Mouse (Mus musculus) midbrain, embryonic 11.5 days (tissue): ENCODE results near the gene Nox1. TPM values are rescaled to one million over a fixed set of nuclear protein-coding genes. Genes with fewer than 3 reads are reported as not detected.
A peak's percentile ranks its signal among the peaks of the same experiment; 100 is the strongest.
"Not testable (repeated sequence)": the region's sequence is repeated elsewhere in the genome, so short reads cannot be mapped to it uniquely, and the experiment has no call there.

Source experiments
- ATAC-seq: fragments of 200-750 bp; cut with Nextera tagmentation; 2 replicates; pipeline ENCODE4 v1.8.0; 2017; ENCODE audit warnings: moderate TSS enrichment, moderate library complexity; ENCODE audit not compliant: low FRiP score
- DNase-seq: peaks from one replicate; pipeline ENCODE4 v3.0.0; 2015; ENCODE audit warnings: low spot score; ENCODE audit errors: missing footprints
- H3K27ac ChIP-seq: fragments of 300-500 bp; sonication (generic); 2 replicates; pipeline ENCODE4 v1.5.1; 2014; ENCODE audit warnings: low read depth, low read length
- H3K27me3 ChIP-seq: fragments of 300-500 bp; sonication (generic); 2 replicates; pipeline ENCODE4 v1.6.1; 2014; ENCODE audit warnings: mild to moderate bottlenecking, low read length, moderate library complexity, mixed read lengths; ENCODE audit not compliant: control insufficient read depth, insufficient read depth
- H3K36me3 ChIP-seq: fragments of 300-500 bp; sonication (generic); 2 replicates; pipeline ENCODE4 v1.6.1; 2014; ENCODE audit warnings: mild to moderate bottlenecking, low read length, moderate library complexity, mixed read lengths; ENCODE audit not compliant: control insufficient read depth, insufficient read depth
- H3K4me1 ChIP-seq: fragments of 300-500 bp; sonication (generic); 2 replicates; pipeline ENCODE4 v1.6.1; 2014; ENCODE audit warnings: low read length; ENCODE audit not compliant: control insufficient read depth, insufficient read depth
- H3K4me2 ChIP-seq: fragments of 300-500 bp; sonication (generic); 2 replicates; pipeline ENCODE4 v1.6.1; 2014; ENCODE audit warnings: mild to moderate bottlenecking, moderate library complexity
- H3K4me3 ChIP-seq: fragments of 300-500 bp; sonication (generic); 2 replicates; pipeline ENCODE4 v1.5.1; 2014; ENCODE audit warnings: low read depth, low read length
- H3K9ac ChIP-seq: fragments of 300-500 bp; sonication (generic); 2 replicates; pipeline ENCODE4 v1.6.1; 2014; ENCODE audit warnings: low read length
- H3K9me3 ChIP-seq: fragments of 300-500 bp; sonication (generic); 2 replicates; pipeline ENCODE4 v1.6.1; 2016; ENCODE audit warnings: low read length; ENCODE audit not compliant: control insufficient read depth
- WGBS: fragments of 180-500 bp; shearing (Covaris S2); extraction: QIAGEN DNeasy Blood & Tissue Kit; methylation state at CpG from one replicate; pipeline ENCODE4 v1.1.7; 2014; 5-methylcytosine and 5-hydroxymethylcytosine counted together
- polyA plus RNA-seq: library from polyadenylated mRNA; unstranded; fragments of >200 nt; fragmentation: Nextera tagmentation; extraction: Ambion mirVana; gene quantifications from 2 replicates; pipeline ENCODE4 v1.2.1, GENCODE M21; 2014

Nox1 gene
- polyA plus RNA-seq, 1 experiment from 2014 or later: not detected

DNA sequence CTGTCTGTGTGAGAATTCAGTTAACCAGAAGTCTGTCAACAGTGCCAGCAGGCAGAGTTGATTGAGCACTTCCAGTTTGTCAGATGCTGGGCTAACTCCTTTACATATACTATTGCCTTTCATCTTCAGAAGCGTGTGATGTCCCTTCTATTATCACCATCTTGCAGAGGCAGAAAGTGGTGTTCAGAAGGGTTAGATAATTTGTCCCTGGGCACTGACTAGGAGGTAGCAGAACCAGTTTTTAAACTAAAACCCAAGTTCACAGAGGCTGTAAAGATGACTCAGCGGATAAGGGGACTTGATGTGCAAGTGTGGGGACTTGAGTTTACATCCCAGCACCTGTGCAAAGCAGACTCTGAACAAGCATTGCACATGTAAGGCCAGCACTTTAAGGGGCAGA lies 13.3 kb downstream of the Nox1 start:
- WGBS: 86% methylated on average over 2 of the region's 2 CpGs
- no peaks in the 10 kb centered on the region for H3K27me3 ChIP-seq
- DNase-seq (no peak), ATAC-seq (no peak)
- H3K9me3 ChIP-seq: no peaks in the 10 kb centered on the region
- H3K4me2 ChIP-seq: no peak overlapping the region
- no peak overlapping the region for H3K4me3 ChIP-seq
- H3K4me1 ChIP-seq: no peaks in the 10 kb centered on the region
- H3K9ac ChIP-seq: no peak overlapping the region
- no peak overlapping the region for H3K27ac ChIP-seq
- H3K36me3 ChIP-seq: no peaks in the 10 kb centered on the region

DNA sequence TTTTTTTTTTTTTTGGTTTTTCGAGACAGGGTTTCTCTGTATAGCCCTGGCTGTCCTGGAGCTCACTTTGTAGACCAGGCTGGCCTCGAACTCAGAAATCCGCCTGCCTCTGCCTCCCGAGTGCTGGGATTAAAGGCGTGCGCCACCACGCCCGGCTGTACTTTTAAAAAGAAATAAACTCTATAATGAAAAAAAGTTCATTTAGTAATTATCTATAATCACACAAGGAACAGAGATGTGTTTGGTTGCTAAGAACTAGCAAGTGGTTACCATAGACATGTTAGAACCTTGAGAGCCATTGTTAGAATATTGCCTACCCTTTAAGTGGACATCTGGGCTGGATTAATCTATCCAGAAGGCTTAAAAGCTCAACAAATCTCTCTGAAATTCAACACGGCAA lies 34.6 kb downstream of the Nox1 start, which contains the start of gene Arl13a:
Gene Arl13a, plus strand, starts transcription at position 301 of the 400 bp plus-strand sequence.
- H3K9ac ChIP-seq, H3K9me3 ChIP-seq, H3K4me1 ChIP-seq, H3K4me2 ChIP-seq, ATAC-seq, H3K27ac ChIP-seq, H3K36me3 ChIP-seq, H3K27me3 ChIP-seq, H3K4me3 ChIP-seq, DNase-seq: not testable (repeated sequence)
- 91% methylated on average over 7 of the region's 9 CpGs for WGBS

DNA sequence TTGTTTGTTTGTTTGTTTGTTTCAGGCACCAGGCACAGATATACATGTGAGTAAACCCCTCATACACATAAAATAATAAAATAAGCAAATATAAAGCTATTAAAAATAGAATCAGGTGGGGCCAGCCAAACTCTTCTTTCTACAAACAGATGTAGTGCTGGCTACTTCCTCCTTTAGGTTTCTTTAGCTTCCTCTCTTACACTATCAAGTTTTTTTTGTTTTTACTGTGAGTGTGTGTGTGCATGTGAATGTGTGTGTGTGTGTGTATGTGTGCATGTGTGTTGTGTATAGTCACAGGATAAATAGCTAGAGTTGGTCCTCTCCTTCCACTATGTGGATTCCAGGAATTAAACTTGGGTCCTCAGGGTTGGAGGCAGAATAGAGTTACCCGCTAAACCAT lies 47.1 kb downstream of the Nox1 start:
- no peaks in the 10 kb centered on the region for H3K4me1 ChIP-seq
- DNase-seq: no peak
- ATAC-seq: no peak
- no peak overlapping the region for H3K9ac ChIP-seq
- no peak overlapping the region for H3K4me3 ChIP-seq
- no peaks in the 10 kb centered on the region; the same call in 1 of the 2 replicates for H3K27me3 ChIP-seq
- WGBS: 92% methylated on average over 1 of the region's 1 CpGs
- H3K4me2 ChIP-seq: no peak overlapping the region
- H3K27ac ChIP-seq: no peak overlapping the region
- H3K36me3 ChIP-seq: no peaks in the 10 kb centered on the region
- no peaks in the 10 kb centered on the region for H3K9me3 ChIP-seq

DNA sequence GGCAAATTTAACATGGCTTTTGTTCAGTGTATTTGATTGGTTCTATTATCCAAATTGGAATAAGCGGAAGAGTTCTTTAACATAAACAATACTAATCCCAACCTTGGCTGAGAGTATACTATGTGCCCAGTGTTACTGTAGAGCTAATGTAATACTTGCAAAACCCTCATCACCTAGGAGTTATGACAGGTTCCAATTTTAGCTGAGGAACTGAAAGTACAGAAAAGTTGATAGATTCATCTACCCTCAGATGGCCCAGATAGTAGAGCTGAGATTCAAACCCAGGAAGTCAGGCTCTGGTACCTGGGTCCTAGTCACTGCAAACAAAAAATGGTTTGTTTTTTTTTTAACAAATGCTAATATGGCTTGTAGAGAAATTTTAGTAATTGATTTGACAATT lies 51.2 kb downstream of the Nox1 start:
- no peaks in the 10 kb centered on the region for H3K36me3 ChIP-seq
- no peak overlapping the region for H3K4me3 ChIP-seq
- ATAC-seq: no peak
- WGBS: 95% methylated on average over 1 of the region's 1 CpGs
- H3K4me2 ChIP-seq: no peak overlapping the region
- no peak overlapping the region for H3K27ac ChIP-seq
- no peaks in the 10 kb centered on the region for H3K4me1 ChIP-seq
- DNase-seq: no peak
- H3K9ac ChIP-seq: no peak overlapping the region
- H3K9me3 ChIP-seq: no peaks in the 10 kb centered on the region
- no peaks in the 10 kb centered on the region; the same call in 1 of the 2 replicates for H3K27me3 ChIP-seq

DNA sequence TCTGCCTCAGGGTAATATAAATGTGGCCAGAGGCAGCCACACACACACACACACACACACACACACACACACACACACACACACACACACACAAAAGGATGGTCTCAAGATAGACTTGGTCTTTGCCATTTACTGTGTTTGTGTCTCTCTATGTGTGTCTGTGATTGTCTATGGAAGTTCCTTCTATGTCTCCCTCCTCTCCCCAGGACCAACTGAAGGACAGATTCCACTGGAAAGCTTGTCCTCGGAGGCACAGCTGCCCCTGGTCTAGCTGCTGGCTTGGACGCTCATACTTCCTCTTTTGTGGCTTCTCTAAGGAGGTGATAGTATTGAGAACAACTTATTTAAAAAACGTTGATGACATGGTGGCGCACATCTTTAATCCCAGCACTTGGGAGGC lies 58.3 kb downstream of the Nox1 start:
- Histone ChIP-seq H3K4me2 (no peak overlapping the region), H3K4me3 (no peak overlapping the region), H3K4me1 (no peaks in the 10 kb centered on the region), H3K9me3 (no peaks in the 10 kb centered on the region), H3K27ac (no peak overlapping the region), H3K9ac (no peak overlapping the region), H3K36me3 (no peaks in the 10 kb centered on the region), H3K27me3 (no peaks in the 10 kb centered on the region)
- 47% methylated on average over 4 of the region's 4 CpGs for WGBS
- ATAC-seq (no peak), DNase-seq (peak; percentile 65)

DNA sequence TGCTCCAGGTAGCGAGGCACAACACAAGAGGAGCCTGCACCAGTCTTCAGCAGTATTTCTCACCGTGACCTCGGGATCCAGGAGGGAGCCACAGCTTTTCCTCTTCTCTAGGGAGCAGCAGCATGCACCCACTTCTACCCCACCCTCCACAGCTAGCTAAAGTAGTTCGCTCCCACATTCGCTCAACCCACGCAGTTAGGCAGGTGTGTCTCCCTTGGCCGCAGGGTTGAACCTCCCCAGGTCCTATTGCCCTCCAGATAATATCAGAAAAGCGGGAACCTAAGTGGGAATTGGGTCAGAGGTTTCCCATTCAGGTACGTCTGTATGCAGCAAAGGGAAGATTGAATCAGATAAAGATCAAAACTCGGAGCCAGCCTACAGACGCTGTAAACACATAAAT lies 58.9 kb downstream of the Nox1 start:
- no peak overlapping the region for H3K9ac ChIP-seq
- H3K9me3 ChIP-seq: no peaks in the 10 kb centered on the region
- DNase-seq: peak; percentile 86
- H3K36me3 ChIP-seq: no peaks in the 10 kb centered on the region
- H3K4me2 ChIP-seq: peak overlapping the region; percentile 44
- no peaks in the 10 kb centered on the region for H3K4me1 ChIP-seq
- H3K27me3 ChIP-seq: no peaks in the 10 kb centered on the region
- WGBS: 28% methylated on average over 11 of the region's 11 CpGs
- peak overlapping the region; percentile 5; the same call in 1 of the 2 replicates for H3K4me3 ChIP-seq
- no peak for ATAC-seq
- no peak overlapping the region for H3K27ac ChIP-seq

DNA sequence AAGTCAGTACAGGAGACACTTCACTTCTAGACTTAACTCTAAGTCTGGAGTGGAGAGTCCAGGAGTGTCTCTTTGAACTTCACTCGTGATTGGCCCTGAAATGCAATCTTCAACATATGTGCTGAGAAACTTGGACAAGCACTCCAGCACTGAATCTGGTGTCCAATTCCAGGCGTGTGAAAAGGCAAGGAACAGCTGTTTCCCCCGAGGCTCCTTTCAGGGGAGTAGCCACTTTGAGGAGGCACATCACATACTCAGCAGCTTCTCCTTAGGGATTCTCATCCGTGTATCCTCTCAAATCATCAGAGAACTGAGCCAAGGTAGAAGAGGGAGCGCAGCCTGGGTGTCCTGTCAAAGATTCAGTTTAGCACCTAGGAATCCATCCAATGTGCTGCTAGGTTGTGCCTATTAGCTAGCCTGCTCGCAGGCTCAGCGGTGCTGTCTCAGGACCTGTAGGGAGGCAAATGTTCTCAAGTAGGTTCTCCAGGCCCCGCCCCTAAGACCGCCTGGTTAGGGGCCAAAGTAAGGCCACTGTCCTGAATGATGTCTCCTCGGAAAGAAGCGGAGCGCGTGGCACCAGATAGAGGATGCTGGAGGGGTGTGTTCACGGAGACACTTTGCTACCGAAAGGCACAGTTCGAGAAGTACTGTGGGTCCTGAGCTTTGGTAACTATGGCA lies 59.6 kb downstream of the Nox1 start, which contains the start of gene Xkrx:
Gene Xkrx, minus strand, starts transcription at position 34 of the 678 bp plus-strand sequence.
- H3K4me2 ChIP-seq: peak within 1 kb of the TSS; percentile 44
- ATAC-seq (no peak), DNase-seq (no peak)
- WGBS: 32% methylated on average over 16 of the region's 16 CpGs
- peak within 1 kb of the TSS; percentile 5; the same call in 1 of the 2 replicates for H3K4me3 ChIP-seq
- no peaks in the 10 kb centered on the region for H3K4me1 ChIP-seq
- H3K27me3 ChIP-seq: no peaks in the 10 kb centered on the region
- H3K9ac ChIP-seq: no peak within 1 kb of the TSS
- no peaks in the 10 kb centered on the region for H3K36me3 ChIP-seq
- H3K27ac ChIP-seq: no peak within 1 kb of the TSS
- no peaks in the 10 kb centered on the region for H3K9me3 ChIP-seq

DNA sequence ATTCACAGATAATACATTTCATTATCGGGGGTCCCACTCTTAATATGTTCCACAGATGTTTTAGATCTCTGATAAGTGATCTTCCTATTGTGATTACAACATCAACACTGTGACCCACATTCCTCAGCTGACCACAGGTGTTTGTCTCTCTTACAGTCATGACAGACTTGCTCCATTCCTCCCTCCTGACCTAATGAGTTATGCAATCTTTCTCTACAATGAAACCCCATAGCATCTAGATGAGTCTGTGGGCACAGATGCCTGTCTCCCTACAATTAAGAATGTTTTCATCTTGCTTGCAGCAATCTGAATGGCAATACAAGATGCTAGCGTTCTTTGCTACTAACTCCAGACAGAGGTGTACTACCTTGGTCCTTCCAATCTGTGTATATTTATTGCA lies 61.3 kb downstream of the Nox1 start:
- H3K4me1 ChIP-seq: no peaks in the 10 kb centered on the region

DNA sequence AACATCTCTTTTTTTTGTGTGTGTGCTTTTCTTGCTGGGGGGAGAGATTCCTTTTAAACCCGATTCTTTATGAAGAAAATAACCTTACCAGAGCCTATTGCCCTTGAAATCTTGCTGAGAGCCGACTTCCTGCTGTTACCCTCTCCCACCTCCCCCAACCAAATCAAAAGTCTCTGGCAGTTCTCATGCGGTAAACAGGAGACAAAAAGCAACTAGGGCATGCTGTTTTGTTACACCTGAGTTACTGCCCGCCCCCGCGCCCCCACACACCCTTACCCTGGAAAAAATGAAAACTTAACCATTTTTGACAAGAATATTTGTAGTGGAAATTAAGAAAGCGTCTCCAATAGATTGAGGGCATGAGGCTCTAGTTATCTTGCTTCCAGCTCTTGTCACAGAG lies 63.6 kb downstream of the Nox1 start:
- no peak overlapping the region for H3K4me3 ChIP-seq
- no peaks in the 10 kb centered on the region for H3K4me1 ChIP-seq
- no peaks in the 10 kb centered on the region for H3K36me3 ChIP-seq
- DNase-seq (no peak), ATAC-seq (no peak)
- H3K27me3 ChIP-seq: no peaks in the 10 kb centered on the region
- 46% methylated on average over 7 of the region's 7 CpGs for WGBS
- no peak overlapping the region for H3K9ac ChIP-seq
- no peak overlapping the region for H3K27ac ChIP-seq
- no peaks in the 10 kb centered on the region for H3K9me3 ChIP-seq
- no peak overlapping the region for H3K4me2 ChIP-seq

More for the DNA sequence above, 61.3 kb downstream of the Nox1 start:
- H3K4me2 ChIP-seq: no peak overlapping the region
- no peaks in the 10 kb centered on the region for H3K27me3 ChIP-seq
- no peak overlapping the region for H3K9ac ChIP-seq
- no peaks in the 10 kb centered on the region for H3K36me3 ChIP-seq
- 82% methylated on average over 2 of the region's 2 CpGs for WGBS
- no peak overlapping the region for H3K4me3 ChIP-seq
- DNase-seq: no peak
- no peaks in the 10 kb centered on the region for H3K9me3 ChIP-seq
- ATAC-seq: no peak
- no peak overlapping the region for H3K27ac ChIP-seq
